Mouse (Mus musculus): ENCODE measurements at regions not wholly inside any gene's neighbourhood (a gene's known extent, or its start where the extent isn't known, plus 50 kb on each side); places are given as distances from the start of the nearest gene placed in this dataset.

- Histone ChIP-seq H3K4me2 (ENCODE audit: low read length) (no peak overlapping the region), H3K27me3 (ENCODE audit: control insufficient read depth, insufficient read depth, low read depth, low read length) (no peaks in the 10 kb centered on the region), H3K4me3 (ENCODE audit: low read depth, low read length) (no peak overlapping the region), H3K4me1 (ENCODE audit: control insufficient read depth, insufficient read depth, low read length) (no peaks in the 10 kb centered on the region), H3K36me3 (ENCODE audit: control insufficient read depth, insufficient read depth, low read length) (no peaks in the 10 kb centered on the region), H3K27ac (ENCODE audit: low read length) (no peak overlapping the region), H3K9me3 (replicated peaks; ENCODE audit: control insufficient read depth, low read length, poor library complexity, severe bottlenecking) (no peaks in the 10 kb centered on the region), H3K9ac (ENCODE audit: low read depth, low read length) (no peak overlapping the region)
- 41% methylated on average over 5 of the region's 5 CpGs for WGBS
- ATAC-seq, result no peak
Observed at GRCm38 (mm10) chr8:89134058-89134457, 90.1 kb upstream of the Sall1 start.

- 91% methylated on average over 6 of the region's 6 CpGs for whole genome bisulfite sequencing
Observed at GRCm38 (mm10) chr8:89121051-89121450, 77.1 kb upstream of the Sall1 start.

GRCm38 (mm10) chr8:89107895-89108660 lies 64.1 kb upstream of the Sall1 start:
- H3K4me1 ChIP-seq (ENCODE audit: control insufficient read depth, insufficient read depth, low read length), result no peaks in the 10 kb centered on the region
- no peaks in the 10 kb centered on the region for H3K27me3 ChIP-seq (ENCODE audit: control insufficient read depth, insufficient read depth, low read depth, low read length)
- no peak overlapping the region for H3K27ac ChIP-seq (ENCODE audit: low read length)
- H3K9me3 ChIP-seq (replicated peaks; ENCODE audit: control insufficient read depth, low read length, poor library complexity, severe bottlenecking), result no peaks in the 10 kb centered on the region
- no peak overlapping the region for H3K4me2 ChIP-seq (ENCODE audit: low read length)
- WGBS, result 73% methylated on average over 15 of the region's 15 CpGs
- no peaks in the 10 kb centered on the region for H3K36me3 ChIP-seq (ENCODE audit: control insufficient read depth, insufficient read depth, low read length)
- no peak overlapping the region for H3K9ac ChIP-seq (ENCODE audit: low read depth, low read length)
- ATAC-seq, result no peak
- no peak overlapping the region for H3K4me3 ChIP-seq (ENCODE audit: low read depth, low read length)

More at GRCm38 (mm10) chr8:89121051-89121450, 77.1 kb upstream of the Sall1 start:
- no peak overlapping the region for H3K27ac ChIP-seq (ENCODE audit: low read length)
- H3K9me3 ChIP-seq (replicated peaks; ENCODE audit: control insufficient read depth, low read length, poor library complexity, severe bottlenecking), result no peaks in the 10 kb centered on the region
- no peaks in the 10 kb centered on the region for H3K4me1 ChIP-seq (ENCODE audit: control insufficient read depth, insufficient read depth, low read length)
- H3K9ac ChIP-seq (ENCODE audit: low read depth, low read length), result no peak overlapping the region
- ATAC-seq, result no peak
- H3K27me3 ChIP-seq (ENCODE audit: control insufficient read depth, insufficient read depth, low read depth, low read length), result no peaks in the 10 kb centered on the region
- H3K36me3 ChIP-seq (ENCODE audit: control insufficient read depth, insufficient read depth, low read length), result no peaks in the 10 kb centered on the region
- H3K4me3 ChIP-seq (ENCODE audit: low read depth, low read length), result no peak overlapping the region
- H3K4me2 ChIP-seq (ENCODE audit: low read length), result no peak overlapping the region

GRCm38 (mm10) chr8:89106346-89106745 lies 62.4 kb upstream of the Sall1 start:
- no peaks in the 10 kb centered on the region for H3K27me3 ChIP-seq (ENCODE audit: control insufficient read depth, insufficient read depth, low read depth, low read length)
- WGBS, result 91% methylated on average over 4 of the region's 4 CpGs

GRCm38 (mm10) chr8:89097396-89097795 lies 53.4 kb upstream of the Sall1 start:
- no peaks in the 10 kb centered on the region for H3K36me3 ChIP-seq (ENCODE audit: control insufficient read depth, insufficient read depth, low read length)
- H3K27ac ChIP-seq (ENCODE audit: low read length), result no peak overlapping the region
- ATAC-seq, result no peak
- H3K4me3 ChIP-seq (ENCODE audit: low read depth, low read length), result no peak overlapping the region
- H3K9me3 ChIP-seq (replicated peaks; ENCODE audit: control insufficient read depth, low read length, poor library complexity, severe bottlenecking), result no peaks in the 10 kb centered on the region
- no peaks in the 10 kb centered on the region for H3K4me1 ChIP-seq (ENCODE audit: control insufficient read depth, insufficient read depth, low read length)
- no peaks in the 10 kb centered on the region for H3K27me3 ChIP-seq (ENCODE audit: control insufficient read depth, insufficient read depth, low read depth, low read length)
- H3K9ac ChIP-seq (ENCODE audit: low read depth, low read length), result no peak overlapping the region
- H3K4me2 ChIP-seq (ENCODE audit: low read length), result no peak overlapping the region
- 89% methylated on average over 4 of the region's 4 CpGs for WGBS

More at GRCm38 (mm10) chr8:89106346-89106745, 62.4 kb upstream of the Sall1 start:
- Histone ChIP-seq H3K27ac (ENCODE audit: low read length) (no peak overlapping the region), H3K36me3 (ENCODE audit: control insufficient read depth, insufficient read depth, low read length) (no peaks in the 10 kb centered on the region), H3K4me3 (ENCODE audit: low read depth, low read length) (no peak overlapping the region), H3K4me1 (ENCODE audit: control insufficient read depth, insufficient read depth, low read length) (no peaks in the 10 kb centered on the region), H3K9ac (ENCODE audit: low read depth, low read length) (no peak overlapping the region), H3K9me3 (replicated peaks; ENCODE audit: control insufficient read depth, low read length, poor library complexity, severe bottlenecking) (no peaks in the 10 kb centered on the region), H3K4me2 (ENCODE audit: low read length) (no peak overlapping the region)
- no peak for ATAC-seq
